Mouse (Mus musculus) frontal cortex, adult 2 months (tissue): ENCODE measurements at regions not wholly inside any gene's neighbourhood (a gene's known extent, or its start where the extent isn't known, plus 50 kb on each side); places are given as distances from the start of the nearest gene placed in this dataset.
"Not testable (repeated sequence)": the region's sequence is repeated elsewhere in the genome, so short reads cannot be mapped to it uniquely, and the experiment has no call there.

Experiments used
- DNase-seq, 2 experiments: peaks; one replicate each; pipeline ENCODE4 v3.0.0; 2022; ENCODE audit warnings: low spot score in 1 of 2; ENCODE audit errors: extremely low spot score in 1 of 2

DNA sequence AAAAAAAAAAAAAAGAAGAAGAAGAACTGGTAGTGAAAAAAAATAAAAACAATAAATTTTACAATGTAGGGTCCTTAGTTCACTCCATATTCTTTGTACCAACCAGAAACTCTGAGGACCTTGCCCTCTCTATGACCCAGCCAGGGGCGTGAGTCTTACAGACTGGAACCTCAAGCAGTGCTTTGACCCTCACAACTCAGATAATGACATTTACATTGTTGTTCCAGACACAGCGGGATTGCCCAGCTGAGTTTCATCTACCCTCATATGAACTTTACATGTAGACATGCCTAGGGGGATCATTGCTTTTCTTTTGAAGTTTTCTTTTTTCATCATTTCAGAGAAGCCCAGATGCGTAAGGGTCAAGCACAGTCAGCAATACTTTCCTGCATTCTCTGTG lies 1496.6 kb upstream of the 4931417E11Rik start:
- DNase-seq = no peak

DNA sequence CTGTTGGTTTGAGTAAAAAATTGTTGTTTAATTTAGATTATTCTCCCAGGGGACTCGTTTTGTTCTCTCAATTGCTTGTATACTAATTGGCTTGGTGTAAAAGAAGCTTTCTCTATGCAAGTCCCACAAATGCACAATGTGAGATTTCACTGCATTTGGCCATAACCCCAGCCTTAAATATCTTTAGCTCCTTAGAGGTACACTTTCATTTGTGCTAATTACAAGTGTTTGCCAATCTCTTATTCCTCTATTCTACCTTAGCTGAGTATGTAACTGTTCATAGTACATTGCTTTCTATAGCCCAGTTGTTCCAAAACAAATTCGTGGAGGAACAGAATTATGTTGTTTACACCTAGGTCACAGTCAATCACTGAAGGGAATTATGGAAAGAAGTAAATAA lies 1459.0 kb upstream of the 4931417E11Rik start:
- DNase-seq = no peak

DNA sequence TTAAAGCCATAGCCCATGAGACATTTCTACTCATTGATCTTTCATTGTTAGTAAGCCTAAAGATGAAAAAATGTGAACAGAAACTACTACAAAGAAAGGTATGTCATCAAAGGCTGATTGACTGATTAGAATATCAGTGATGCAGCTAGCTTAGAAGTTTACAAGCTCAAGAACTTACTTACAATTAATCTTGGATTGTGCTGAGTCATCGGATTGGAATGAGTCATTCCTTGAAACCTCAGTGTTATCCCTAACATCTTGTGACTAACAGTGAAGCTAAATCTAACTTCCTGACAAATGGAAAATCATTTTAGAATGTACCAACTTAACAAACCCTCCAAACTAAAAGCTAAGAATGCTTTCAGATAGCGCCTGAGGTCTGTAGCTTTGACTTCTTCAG lies 1434.1 kb upstream of the 4931417E11Rik start:
- peak in 1 of 2 experiments; percentile 19 for DNase-seq

DNA sequence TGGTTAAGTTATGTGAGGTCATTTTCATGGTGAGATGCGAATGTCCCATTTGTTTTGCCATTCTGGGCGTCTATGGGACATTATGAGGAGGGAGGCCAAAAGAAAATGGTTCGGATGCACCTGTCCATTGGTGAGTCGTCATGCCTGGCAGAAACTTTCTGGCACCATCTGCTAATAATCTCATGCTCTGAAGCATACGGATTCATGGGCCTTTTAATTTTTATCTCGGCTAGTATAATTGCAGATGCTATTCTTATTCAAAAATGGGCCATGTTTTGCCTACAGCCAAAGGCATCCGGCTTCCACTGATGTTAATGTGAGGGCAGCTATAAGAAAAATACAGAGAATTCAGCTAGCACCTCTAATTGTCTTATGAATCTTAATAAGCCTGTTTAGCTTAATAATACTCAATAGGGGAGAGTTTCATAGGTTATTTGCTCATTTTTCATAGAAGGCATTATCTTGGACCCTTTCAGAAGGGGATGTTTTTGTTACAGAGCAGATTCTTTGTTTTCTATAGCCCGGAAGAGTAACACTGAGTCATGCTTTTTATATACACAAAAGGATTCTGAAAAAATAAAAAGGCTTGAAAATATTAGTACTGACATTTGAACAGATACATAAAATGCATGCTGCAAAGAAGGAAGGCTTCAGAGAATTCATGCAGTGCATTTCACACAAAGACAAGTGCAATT lies 1401.3 kb upstream of the 4931417E11Rik start:
- no peak for DNase-seq

DNA sequence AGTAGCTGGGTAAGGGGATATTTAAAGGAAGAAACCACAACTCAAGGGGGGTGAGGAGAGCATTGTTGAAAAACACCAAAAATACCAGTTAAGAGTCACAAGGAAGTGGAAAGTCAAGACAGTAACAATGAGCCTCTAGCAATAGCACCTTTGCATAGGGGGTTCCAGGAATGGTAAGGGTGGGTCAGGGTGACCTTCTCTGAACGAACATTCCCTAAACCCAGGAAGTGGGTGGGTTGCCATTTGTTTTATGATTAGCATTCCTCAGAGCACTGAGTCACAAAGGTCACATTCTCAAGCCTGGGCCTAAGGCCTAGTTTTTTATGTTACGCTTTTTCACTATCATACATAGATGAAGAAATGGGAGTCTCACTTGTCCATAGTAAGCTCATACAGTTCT lies 1351.2 kb upstream of the 4931417E11Rik start:
- not testable (repeated sequence) for DNase-seq
